Mouse (Mus musculus): ENCODE data around the gene Syn1.

DNA sequence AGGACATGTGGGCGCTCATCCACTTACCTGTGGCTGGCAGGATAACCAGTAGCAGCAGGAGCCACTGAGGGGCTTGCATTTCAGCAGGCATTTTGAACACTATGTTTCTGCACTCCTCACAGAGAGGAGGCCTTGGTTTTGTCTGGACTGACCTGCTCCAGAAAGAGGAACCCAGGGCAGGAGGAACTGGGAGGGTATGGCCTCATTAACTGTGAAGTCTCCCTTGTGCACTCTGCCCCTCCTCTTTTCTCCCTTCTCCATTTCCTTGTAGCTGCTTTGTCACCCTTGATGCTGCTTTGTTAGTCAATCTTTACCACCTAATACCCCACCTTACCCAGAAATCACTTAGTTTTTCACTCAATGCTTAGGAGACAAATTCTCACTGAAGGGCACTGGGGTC, 10.6 kb upstream of the Syn1 start, which contains the start of gene Cfp:
- TF ChIP-seq CTCF (IDR thresholded peaks at IDR 0.05; ENCODE audit: low read depth, low read length), result no peak
- TF ChIP-seq TAL1 (conservative IDR thresholded peaks at IDR 0.05; ENCODE audit: low read depth, low read length), result no peak

Measured in G1E (cell line).